Mouse (Mus musculus) megakaryocyte, embryonic 14.5 days (primary cell): Measurements from ENCODE around the gene B020011L13Rik.
"Not testable (repeated sequence)": the region's sequence is repeated elsewhere in the genome, so short reads cannot be mapped to it uniquely, and the experiment has no call there.

Source experiments
- FLI1 ChIP-seq: IDR thresholded peaks from 2 replicates; pipeline ENCODE4 v1.6.1; 2012; ENCODE audit warnings: low read length, inconsistent platforms, mixed read lengths
- GATA1 ChIP-seq: IDR thresholded peaks from 3 replicates; pipeline ENCODE4 v1.6.1; 2012; ENCODE audit warnings: mixed read lengths, low read length, inconsistent platforms, borderline replicate concordance

- not testable (repeated sequence) for TF ChIP-seq GATA1, FLI1
These were observed at the start of gene B020011L13Rik for GRCm38 (mm10) chr1:117780833-117781232.
